Mouse (Mus musculus) midbrain, embryonic 16.5 days (tissue): ENCODE measurements around the gene 4931422A03Rik. TPM values are rescaled to one million over a fixed set of nuclear protein-coding genes. Genes with fewer than 3 reads are reported as not detected.

Experiments
- ATAC-seq: fragments of 200-750 bp; cut with Nextera tagmentation; 2 replicates; pipeline ENCODE4 v1.8.0; 2017; ENCODE audit warnings: moderate TSS enrichment
- H3K27ac ChIP-seq: fragments of 300-500 bp; sonication (generic); 2 replicates; pipeline ENCODE4 v1.5.1; 2014; ENCODE audit warnings: mild to moderate bottlenecking, low read length, mixed read lengths
- H3K27me3 ChIP-seq: fragments of 300-500 bp; sonication (generic); 2 replicates; pipeline ENCODE4 v1.6.1; 2014; ENCODE audit warnings: low read depth, low read length, mixed read lengths; ENCODE audit not compliant: control insufficient read depth, insufficient read depth
- H3K36me3 ChIP-seq: fragments of 300-500 bp; sonication (generic); 2 replicates; pipeline ENCODE4 v1.6.1; 2014; ENCODE audit warnings: mild to moderate bottlenecking, low read length, moderate library complexity, mixed read lengths; ENCODE audit not compliant: control insufficient read depth, insufficient read depth
- H3K4me1 ChIP-seq: fragments of 300-500 bp; sonication (generic); 2 replicates; pipeline ENCODE4 v1.6.1; 2014; ENCODE audit warnings: mild to moderate bottlenecking, low read length, mixed read lengths; ENCODE audit not compliant: control insufficient read depth, insufficient read depth
- H3K4me2 ChIP-seq: fragments of 300-500 bp; sonication (generic); 2 replicates; pipeline ENCODE4 v1.6.1; 2014; ENCODE audit warnings: mild to moderate bottlenecking, low read length, mixed read lengths
- H3K4me3 ChIP-seq: fragments of 300-500 bp; sonication (generic); 2 replicates; pipeline ENCODE4 v1.5.1; 2014; ENCODE audit warnings: low read depth, mild to moderate bottlenecking, low read length, moderate library complexity, mixed read lengths
- H3K9ac ChIP-seq: fragments of 300-500 bp; sonication (generic); 2 replicates; pipeline ENCODE4 v1.6.1; 2014; ENCODE audit warnings: low read depth, low read length, mixed read lengths
- H3K9me3 ChIP-seq: fragments of 300-500 bp; sonication (generic); replicated peaks from 2 replicates; pipeline ENCODE4 v1.6.1; 2014; ENCODE audit warnings: mild to moderate bottlenecking, low read length, mixed read lengths; ENCODE audit not compliant: control insufficient read depth, poor library complexity, severe bottlenecking
- WGBS: fragments of 180-500 bp; shearing (Covaris S2); extraction: QIAGEN DNeasy Blood & Tissue Kit; methylation state at CpG from one replicate; pipeline ENCODE4 v1.1.7; 2014; 5-methylcytosine and 5-hydroxymethylcytosine counted together
- polyA plus RNA-seq: library from polyadenylated mRNA; unstranded; fragments of >200 nt; fragmentation: Nextera tagmentation; extraction: Ambion mirVana; gene quantifications from 2 replicates; pipeline ENCODE4 v1.2.1, GENCODE M21; 2015

Gene 4931422A03Rik
- polyA plus RNA-seq, 1 experiment from 2014 or later, result 2.3 TPM

DNA sequence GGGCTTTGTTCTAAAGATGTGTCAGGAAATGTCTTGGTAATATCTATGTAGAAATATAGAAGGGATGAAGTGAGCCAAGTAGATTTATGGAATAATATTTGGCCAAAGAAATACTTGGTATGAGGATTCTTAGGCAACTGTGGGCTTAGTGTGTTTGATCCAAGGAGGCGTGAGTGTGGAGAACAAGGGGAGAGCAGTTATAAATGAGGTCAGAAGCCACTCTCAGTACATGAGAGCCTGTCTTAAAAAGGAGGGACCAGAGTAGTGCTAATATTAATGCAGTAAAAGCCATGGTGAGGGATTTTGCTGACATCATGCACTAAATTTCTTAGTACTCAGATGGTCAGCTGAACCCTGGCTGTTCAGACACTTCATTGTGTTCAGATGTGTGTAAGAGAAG lies 30.2 kb upstream of the 4931422A03Rik start:
- H3K27me3 ChIP-seq, result no peaks in the 10 kb centered on the region
- H3K9ac ChIP-seq, result no peak overlapping the region
- H3K27ac ChIP-seq, result no peak overlapping the region
- H3K4me2 ChIP-seq, result no peak overlapping the region
- H3K4me1 ChIP-seq, result no peaks in the 10 kb centered on the region
- peaks cover 22% of the 10 kb centered on the region for H3K36me3 ChIP-seq
- 88% methylated on average over 1 of the region's 1 CpGs for WGBS
- no peaks in the 10 kb centered on the region for H3K9me3 ChIP-seq
- no peak overlapping the region for H3K4me3 ChIP-seq
- ATAC-seq, result no peak

DNA sequence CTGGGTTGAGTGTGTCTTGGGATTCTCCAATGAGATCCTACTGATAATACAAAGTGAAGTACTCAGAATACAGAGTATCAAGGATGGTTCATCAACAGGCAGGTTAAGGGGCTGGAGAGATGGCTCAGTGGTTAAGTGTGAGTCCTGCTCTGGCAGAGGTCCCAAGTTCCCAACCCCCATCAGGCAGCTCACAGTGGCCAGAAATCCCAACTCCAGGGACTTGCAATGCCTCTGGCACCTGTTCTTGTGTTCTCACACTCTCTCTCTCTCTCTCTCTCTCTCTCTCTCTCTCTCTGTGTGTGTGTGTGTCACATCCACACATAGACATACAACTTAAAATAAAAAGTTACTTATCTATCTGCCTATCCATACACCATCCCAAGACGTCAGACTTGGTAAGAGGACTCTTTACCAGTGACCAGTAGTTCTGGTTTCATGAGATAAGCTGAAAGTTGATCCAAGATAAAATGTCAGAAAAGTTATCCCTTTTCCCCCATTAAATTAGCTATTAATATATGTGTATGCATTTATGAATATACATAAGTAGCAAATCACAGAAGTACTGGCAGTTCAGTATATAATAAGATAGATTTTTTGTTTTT lies 16.4 kb upstream of the 4931422A03Rik start:
- Histone ChIP-seq H3K4me3 (no peak overlapping the region), H3K36me3 (peaks cover 20% of the 10 kb centered on the region), H3K27ac (no peak overlapping the region), H3K9me3 (no peaks in the 10 kb centered on the region), H3K27me3 (no peaks in the 10 kb centered on the region), H3K4me2 (no peak overlapping the region), H3K9ac (no peak overlapping the region), H3K4me1 (no peaks in the 10 kb centered on the region)
- no peak for ATAC-seq
- WGBS, result 88% methylated on average over 1 of the region's 1 CpGs

DNA sequence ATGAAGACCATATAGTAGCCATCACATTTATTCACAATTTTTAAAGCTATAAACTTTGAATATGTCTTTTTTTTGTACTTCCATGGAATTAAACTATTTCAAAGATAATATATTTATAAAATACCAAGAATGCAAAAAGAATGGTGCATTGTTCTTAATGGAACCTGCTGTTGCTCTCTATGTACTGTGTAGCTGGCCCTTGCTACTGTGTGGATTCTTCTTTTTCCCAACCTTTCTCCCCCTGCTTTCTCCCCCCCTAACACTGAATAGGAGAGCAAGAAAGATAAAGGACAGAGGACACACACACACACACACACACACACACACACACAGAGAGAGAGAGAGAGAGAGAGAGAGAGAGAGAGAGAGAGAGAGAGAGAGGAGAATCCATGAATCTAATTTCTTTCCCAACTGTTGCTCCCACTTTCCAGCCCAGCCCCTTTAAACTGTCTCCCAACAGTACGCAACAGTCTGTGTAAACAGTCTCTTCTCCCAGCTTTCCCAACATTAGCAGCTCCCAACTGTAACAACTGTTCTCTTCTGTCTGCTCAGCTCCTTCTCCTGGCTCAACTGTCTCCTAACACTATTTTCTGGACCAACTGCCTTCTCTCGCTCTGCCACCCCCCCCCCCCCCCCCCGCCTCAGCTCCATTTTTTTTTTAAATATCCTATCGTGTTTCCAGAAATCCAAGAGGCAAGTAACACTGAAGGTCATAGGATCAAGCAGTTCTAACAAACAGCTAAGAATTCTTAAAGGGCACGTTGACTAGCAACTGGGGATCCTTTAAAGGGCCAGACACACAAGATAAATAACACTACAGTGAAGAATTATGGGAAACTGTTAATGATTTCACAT lies 15.7 kb upstream of the 4931422A03Rik start:
- Histone ChIP-seq H3K27ac (no peak overlapping the region), H3K9me3 (no peaks in the 10 kb centered on the region), H3K4me2 (no peak overlapping the region), H3K36me3 (peaks cover 25% of the 10 kb centered on the region), H3K4me3 (no peak overlapping the region), H3K4me1 (no peaks in the 10 kb centered on the region), H3K27me3 (no peaks in the 10 kb centered on the region), H3K9ac (no peak overlapping the region)
- ATAC-seq, result no peak
- WGBS, result 48% methylated on average over 4 of the region's 5 CpGs

DNA sequence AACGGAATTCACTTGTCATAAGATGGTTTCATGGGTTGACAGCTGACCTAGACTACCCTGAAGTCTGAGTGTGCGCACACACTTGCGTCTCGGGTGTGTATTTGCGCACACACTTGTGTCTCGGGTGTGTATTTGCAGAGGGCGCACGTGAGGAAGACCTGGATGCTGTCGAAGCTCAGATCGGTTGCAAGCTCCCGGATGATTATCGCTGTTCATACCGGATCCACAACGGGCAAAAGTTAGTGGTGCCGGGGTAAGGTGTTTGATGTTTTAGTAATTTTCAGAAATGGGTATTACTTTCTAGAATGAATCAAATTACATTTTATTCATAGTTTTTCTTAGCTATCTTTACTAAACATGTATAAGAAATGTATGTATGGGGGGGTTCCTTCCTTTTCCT lies 14.6 kb upstream of the 4931422A03Rik start:
- Histone ChIP-seq H3K27me3 (no peaks in the 10 kb centered on the region), H3K4me3 (no peak overlapping the region), H3K9ac (no peak overlapping the region), H3K9me3 (no peaks in the 10 kb centered on the region), H3K4me2 (no peak overlapping the region), H3K27ac (no peak overlapping the region), H3K36me3 (peaks cover 18% of the 10 kb centered on the region), H3K4me1 (no peaks in the 10 kb centered on the region)
- ATAC-seq, result no peak
- 96% methylated on average over 15 of the region's 15 CpGs for WGBS

GRCm38 (mm10) chr2:104041632-104042031 lies 13.5 kb upstream of the 4931422A03Rik start:
- no peak overlapping the region for H3K27ac ChIP-seq
- H3K36me3 ChIP-seq, result peaks cover 22% of the 10 kb centered on the region
- H3K9me3 ChIP-seq, result no peaks in the 10 kb centered on the region
- no peaks in the 10 kb centered on the region for H3K4me1 ChIP-seq
- no peak overlapping the region for H3K4me3 ChIP-seq
- ATAC-seq, result no peak
- no peak overlapping the region for H3K4me2 ChIP-seq
- 82% methylated on average over 5 of the region's 5 CpGs for WGBS
- H3K27me3 ChIP-seq, result no peaks in the 10 kb centered on the region
- H3K9ac ChIP-seq, result no peak overlapping the region

- Histone ChIP-seq H3K27me3 (no peaks in the 10 kb centered on the region), H3K36me3 (peaks cover 31% of the 10 kb centered on the region), H3K9me3 (no peaks in the 10 kb centered on the region), H3K9ac (no peak overlapping the region), H3K4me3 (no peak overlapping the region), H3K27ac (no peak overlapping the region), H3K4me2 (no peak overlapping the region), H3K4me1 (no peaks in the 10 kb centered on the region)
- no peak for ATAC-seq
- 57% methylated on average over 2 of the region's 2 CpGs for WGBS
These were observed 10.1 kb upstream of the 4931422A03Rik start for GRCm38 (mm10) chr2:104038236-104038635.

GRCm38 (mm10) chr2:104036316-104036715 lies 8.2 kb upstream of the 4931422A03Rik start:
- WGBS, result 64% methylated on average over 3 of the region's 3 CpGs
- no peaks in the 10 kb centered on the region for H3K4me1 ChIP-seq
- H3K9me3 ChIP-seq, result no peaks in the 10 kb centered on the region
- H3K4me2 ChIP-seq, result no peak overlapping the region
- H3K27me3 ChIP-seq, result no peaks in the 10 kb centered on the region
- no peak overlapping the region for H3K9ac ChIP-seq
- H3K27ac ChIP-seq, result no peak overlapping the region
- no peak for ATAC-seq
- H3K4me3 ChIP-seq, result no peak overlapping the region
- H3K36me3 ChIP-seq, result peaks cover 30% of the 10 kb centered on the region

GRCm38 (mm10) chr2:104035595-104035994 lies 7.4 kb upstream of the 4931422A03Rik start:
- Histone ChIP-seq H3K9ac (no peak overlapping the region), H3K36me3 (peaks cover 30% of the 10 kb centered on the region), H3K4me2 (no peak overlapping the region), H3K4me3 (no peak overlapping the region), H3K9me3 (no peaks in the 10 kb centered on the region), H3K27ac (no peak overlapping the region), H3K27me3 (no peaks in the 10 kb centered on the region), H3K4me1 (0 out of 2 replicates have a peak, but pooled peaks cover under 1% of the 10 kb centered on the region)
- WGBS, result 92% methylated on average over 6 of the region's 6 CpGs
- ATAC-seq, result no peak

GRCm38 (mm10) chr2:104034832-104035472 lies 6.8 kb upstream of the 4931422A03Rik start:
- H3K27ac ChIP-seq, result no peak overlapping the region
- H3K27me3 ChIP-seq, result no peaks in the 10 kb centered on the region
- H3K4me1 ChIP-seq, result peaks cover 7% of the 10 kb centered on the region; the same call in 1 of the 2 replicates
- peaks cover 30% of the 10 kb centered on the region for H3K36me3 ChIP-seq
- H3K4me2 ChIP-seq, result no peak overlapping the region
- H3K9me3 ChIP-seq, result no peaks in the 10 kb centered on the region
- no peak for ATAC-seq
- H3K4me3 ChIP-seq, result no peak overlapping the region
- no peak overlapping the region for H3K9ac ChIP-seq
- WGBS, result 32% methylated on average over 3 of the region's 3 CpGs
